Mouse (Mus musculus): ENCODE measurements at regions not wholly inside any gene's neighbourhood (a gene's known extent, or its start where the extent isn't known, plus 50 kb on each side); places are given as distances from the start of the nearest gene placed in this dataset.

DNA sequence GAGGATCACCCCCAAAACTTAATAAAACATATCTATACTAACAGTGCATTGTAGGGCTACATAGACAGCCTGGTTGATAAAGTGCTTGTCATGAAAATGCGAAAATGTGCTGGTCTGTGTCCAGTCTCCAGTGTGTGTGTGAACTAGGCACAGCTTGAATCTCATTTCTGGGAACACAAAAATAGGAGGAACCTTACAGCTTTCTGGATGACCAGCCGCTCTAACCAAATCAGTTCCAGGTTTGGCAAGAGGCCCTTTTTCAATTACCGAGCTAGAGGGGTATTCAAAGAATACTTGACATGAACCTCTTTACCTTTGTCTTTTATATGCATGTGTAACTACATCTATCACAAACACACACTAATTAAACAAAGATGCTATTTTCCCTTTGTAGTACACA lies 390.3 kb upstream of the Hsf2 start:
- TF ChIP-seq POLR2A (IDR thresholded peaks at IDR 0.05; ENCODE audit: insufficient read depth, low read length) (no peak), EP300 (IDR thresholded peaks at IDR 0.05; ENCODE audit: insufficient read depth, low read depth, low read length) (no peak)

Data from ES-Bruce4 (cell line).